Mouse (Mus musculus) liver, embryonic 14.5 days (tissue): ENCODE data around the gene Arfgef2. TPM values are rescaled to one million over a fixed set of nuclear protein-coding genes. Genes with fewer than 3 reads are reported as not detected.

Experiments
- ATAC-seq: fragments of 200-750 bp; cut with Nextera tagmentation; 2 replicates; pipeline ENCODE4 v1.8.0; 2017; ENCODE audit warnings: moderate number of reproducible peaks, mild to moderate bottlenecking, moderate library complexity; ENCODE audit not compliant: insufficient read depth
- DNase-seq, 3 experiments: peaks; one replicate each; pipeline ENCODE4 v3.0.0-alpha.2; 2012 to 2013; ENCODE audit warnings: low read depth in 3 of 3, low spot score in 3 of 3
- H3K27ac ChIP-seq: fragments of 300-500 bp; sonication (generic); 2 replicates; pipeline ENCODE4 v1.5.1; 2014; ENCODE audit warnings: moderate library complexity, mild to moderate bottlenecking, control low read depth, inconsistent platforms
- H3K27me3 ChIP-seq: fragments of 300-500 bp; sonication (generic); 2 replicates; pipeline ENCODE4 v1.6.1; 2014; ENCODE audit warnings: mild to moderate bottlenecking, low read length, moderate library complexity; ENCODE audit not compliant: control insufficient read depth, insufficient read depth
- H3K36me3 ChIP-seq: fragments of 300-500 bp; sonication (generic); replicated peaks from 2 replicates; pipeline ENCODE4 v1.6.1; 2014; ENCODE audit warnings: low read depth; ENCODE audit not compliant: control insufficient read depth, insufficient read depth
- H3K4me1 ChIP-seq, 2 experiments: fragments of 200-500 bp in 1 of 2; fragments of 300-500 bp in 1 of 2; sonication (generic) in 1 of 2; replicated peaks; 2 replicates each; pipeline ENCODE4 v1.6.1; 2012 to 2014; ENCODE audit warnings: antibody characterized with exemption in 1 of 2, inconsistent platforms in 1 of 2, low read length in 1 of 2; ENCODE audit not compliant: control insufficient read depth in 2 of 2, insufficient read depth in 2 of 2
- H3K4me2 ChIP-seq: fragments of 300-500 bp; sonication (generic); 2 replicates; pipeline ENCODE4 v1.6.1; 2014; ENCODE audit warnings: low read depth, mild to moderate bottlenecking, control low read depth, moderate library complexity
- H3K4me3 ChIP-seq, 2 experiments: fragments of 200-500 bp in 1 of 2; fragments of 300-500 bp in 1 of 2; sonication (generic) in 1 of 2; 2 replicates each; pipeline ENCODE4 v1.5.1; 2012 to 2014; ENCODE audit warnings: low read depth in 2 of 2, low read length in 2 of 2, mild to moderate bottlenecking in 2 of 2, control low read depth in 1 of 2, inconsistent platforms in 1 of 2, moderate library complexity in 1 of 2; ENCODE audit not compliant: insufficient read depth in 1 of 2
- H3K9ac ChIP-seq: fragments of 300-500 bp; sonication (generic); replicated peaks from 2 replicates; pipeline ENCODE4 v1.6.1; 2014; ENCODE audit warnings: mild to moderate bottlenecking, control low read depth, moderate library complexity
- H3K9me3 ChIP-seq: fragments of 300-500 bp; sonication (generic); 2 replicates; pipeline ENCODE4 v1.6.1; 2016; ENCODE audit warnings: low read length, mixed read lengths; ENCODE audit not compliant: control insufficient read depth
- CTCF ChIP-seq: IDR thresholded peaks from 2 replicates; pipeline ENCODE4 v1.5.1; 2016; ENCODE audit warnings: antibody characterized with exemption, low read depth, control low read depth
- EP300 ChIP-seq: IDR thresholded peaks from 2 replicates; pipeline ENCODE4 v1.6.1; 2016; ENCODE audit warnings: antibody characterized with exemption, low read depth
- WGBS: fragments of 180-500 bp; shearing (Covaris S2); extraction: QIAGEN DNeasy Blood & Tissue Kit; methylation state at CpG from one replicate; pipeline ENCODE4 v1.1.7; 2014; ENCODE audit not compliant: insufficient replicate concordance; 5-methylcytosine and 5-hydroxymethylcytosine counted together
- polyA plus RNA-seq, 2 experiments: library from polyadenylated mRNA; depleted of rRNA in 1 of 2; stranded (reverse) in 1 of 2; unstranded in 1 of 2; fragments of >200 nt; fragmentation: Nextera tagmentation in 1 of 2; extraction: Ambion mirVana in 1 of 2; gene quantifications; 2 replicates each; pipeline versions ENCODE4 v1.2.1 to v1.2.3; 2012 to 2014

The Arfgef2 gene
- polyA plus RNA-seq, 2 experiments: 4.8 to 5.5 TPM

DNA sequence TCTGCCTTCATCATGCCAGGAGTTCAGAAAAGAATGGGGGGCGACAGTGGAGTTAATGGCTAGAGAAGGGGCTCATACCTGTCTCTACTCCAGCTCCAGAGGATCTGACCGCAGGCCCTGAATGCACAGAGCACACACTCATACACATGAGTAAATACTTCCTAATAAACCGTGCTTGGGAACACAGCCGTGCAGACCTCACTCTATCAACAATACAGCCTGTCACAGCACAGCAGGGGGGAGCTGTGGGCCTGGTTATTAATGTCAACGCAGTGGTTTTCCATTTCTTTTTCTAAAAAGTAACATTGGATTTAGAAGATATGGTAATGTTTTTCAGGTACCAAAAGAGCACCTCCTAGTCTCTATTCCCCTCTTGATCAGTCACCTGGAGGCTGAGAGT lies 129.0 kb downstream of the Arfgef2 start:
- peaks cover 71% of the 10 kb centered on the region for H3K36me3 ChIP-seq
- H3K9ac ChIP-seq: no peak overlapping the region
- WGBS: 92% methylated on average over 5 of the region's 5 CpGs
- TF ChIP-seq EP300 (no peak), CTCF (no peak)
- no peak overlapping the region for H3K27ac ChIP-seq
- no peak for DNase-seq
- H3K4me3 ChIP-seq: no peak overlapping the region
- H3K27me3 ChIP-seq: no peaks in the 10 kb centered on the region
- no peaks in the 10 kb centered on the region for H3K9me3 ChIP-seq
- no peak overlapping the region for H3K4me2 ChIP-seq
- no peak for ATAC-seq
- no peaks in the 10 kb centered on the region for H3K4me1 ChIP-seq

DNA sequence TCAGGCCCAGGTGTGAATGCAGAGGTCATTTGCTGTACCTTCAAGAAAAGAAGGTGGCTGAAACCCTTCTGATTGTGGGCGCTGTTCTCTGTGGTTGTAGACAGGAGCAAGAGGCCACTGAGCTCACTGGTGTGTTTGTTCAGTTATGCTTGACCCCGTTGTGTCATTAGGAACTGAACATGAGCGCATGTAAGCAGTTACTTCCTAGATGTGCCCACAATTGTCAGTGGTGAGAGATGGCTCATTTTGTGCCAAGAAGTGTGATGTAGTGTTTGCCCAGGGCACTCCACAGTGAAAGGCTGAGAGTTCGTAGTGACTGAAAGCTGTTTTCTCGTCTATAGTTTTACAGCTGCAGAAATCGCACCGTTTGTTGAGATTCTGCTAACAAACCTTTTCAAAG lies 130.2 kb downstream of the Arfgef2 start:
- H3K4me2 ChIP-seq: no peak overlapping the region
- H3K36me3 ChIP-seq: peaks cover 70% of the 10 kb centered on the region
- no peak for DNase-seq
- ATAC-seq: no peak
- H3K27ac ChIP-seq: no peak overlapping the region
- no peaks in the 10 kb centered on the region for H3K4me1 ChIP-seq
- TF ChIP-seq EP300 (no peak), CTCF (no peak)
- no peak overlapping the region for H3K9ac ChIP-seq
- H3K9me3 ChIP-seq: no peaks in the 10 kb centered on the region
- no peak overlapping the region for H3K4me3 ChIP-seq
- WGBS: 90% methylated on average over 7 of the region's 7 CpGs
- H3K27me3 ChIP-seq: no peaks in the 10 kb centered on the region

DNA sequence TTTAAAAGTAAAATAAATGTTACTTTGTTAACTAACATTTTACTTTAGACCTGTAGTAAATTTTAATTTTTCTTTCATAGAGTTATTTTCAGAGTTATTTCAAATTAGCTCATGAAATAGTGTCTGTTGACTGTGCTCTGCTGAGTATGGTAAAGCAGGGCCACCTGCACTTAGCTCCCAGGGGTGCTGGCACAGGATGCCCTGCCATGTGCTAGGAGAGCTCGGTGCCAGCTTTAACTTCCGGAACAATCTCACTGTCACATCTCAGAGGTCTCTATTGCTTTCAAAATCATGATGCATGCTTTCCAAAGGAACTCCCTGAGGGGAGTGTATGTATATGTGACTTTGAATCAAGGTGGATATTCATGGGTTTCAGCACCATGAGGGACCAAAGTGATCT lies 130.8 kb downstream of the Arfgef2 start:
- TF ChIP-seq EP300 (no peak), CTCF (no peak)
- 86% methylated on average over 2 of the region's 2 CpGs for WGBS
- H3K27ac ChIP-seq: no peak overlapping the region
- no peak overlapping the region for H3K4me2 ChIP-seq
- ATAC-seq (no peak), DNase-seq (no peak)
- H3K4me1 ChIP-seq: no peaks in the 10 kb centered on the region
- H3K27me3 ChIP-seq: no peaks in the 10 kb centered on the region
- H3K36me3 ChIP-seq: peaks cover 70% of the 10 kb centered on the region
- no peaks in the 10 kb centered on the region for H3K9me3 ChIP-seq
- H3K4me3 ChIP-seq: no peak overlapping the region
- H3K9ac ChIP-seq: no peak overlapping the region

DNA sequence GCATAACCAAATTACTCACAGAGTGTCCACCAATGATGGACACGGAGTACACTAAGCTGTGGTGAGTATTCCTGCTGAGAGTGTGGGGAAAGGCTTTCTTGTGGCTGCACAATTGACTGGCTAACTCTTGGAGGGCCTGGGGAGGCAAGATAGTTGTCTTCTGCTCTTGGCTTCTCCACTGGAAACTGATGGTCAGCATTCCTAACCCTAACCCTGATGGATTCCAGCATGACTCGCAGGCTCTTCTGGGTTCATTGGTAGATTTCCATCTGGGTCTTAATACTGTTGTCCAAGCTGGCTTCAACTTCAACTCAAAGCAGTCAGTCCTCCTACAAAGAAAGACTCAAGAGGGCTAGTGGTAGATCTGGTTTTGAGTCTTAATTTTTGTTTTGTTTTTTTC lies 137.8 kb downstream of the Arfgef2 start:
- Histone ChIP-seq H3K9me3 (no peaks in the 10 kb centered on the region), H3K36me3 (peaks cover 90% of the 10 kb centered on the region), H3K4me3 (no peak overlapping the region), H3K4me1 (no peaks in the 10 kb centered on the region), H3K4me2 (no peak overlapping the region), H3K27ac (no peak overlapping the region), H3K9ac (no peak overlapping the region), H3K27me3 (no peaks in the 10 kb centered on the region)
- DNase-seq (no peak), ATAC-seq (no peak)
- 75% methylated on average over 2 of the region's 2 CpGs for WGBS
- TF ChIP-seq CTCF: no peak
- TF ChIP-seq EP300: no peak

DNA sequence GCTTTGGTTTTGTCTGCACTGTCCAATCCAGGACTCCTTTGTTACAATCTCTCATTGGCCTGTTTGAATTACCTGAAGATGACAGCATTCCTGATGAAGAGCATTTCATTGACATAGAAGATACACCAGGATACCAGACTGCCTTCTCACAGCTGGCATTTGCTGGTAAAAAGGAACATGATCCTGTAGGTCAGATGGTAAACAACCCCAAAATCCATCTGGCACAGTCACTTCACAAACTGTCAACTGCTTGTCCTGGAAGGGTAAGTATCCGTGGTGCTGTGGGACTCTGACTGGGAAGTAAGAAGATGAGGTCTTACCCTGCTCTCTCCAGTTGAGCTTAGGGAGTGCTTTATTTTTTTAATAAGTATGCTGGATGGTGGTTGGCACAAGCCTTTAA lies 139.0 kb downstream of the Arfgef2 start:
- TF ChIP-seq EP300 (no peak), CTCF (no peak)
- H3K4me3 ChIP-seq: no peak overlapping the region
- no peak overlapping the region for H3K4me2 ChIP-seq
- no peak overlapping the region for H3K27ac ChIP-seq
- ATAC-seq: no peak
- H3K9me3 ChIP-seq: no peaks in the 10 kb centered on the region
- WGBS: 65% methylated on average over 1 of the region's 1 CpGs
- no peaks in the 10 kb centered on the region for H3K27me3 ChIP-seq
- no peaks in the 10 kb centered on the region for H3K4me1 ChIP-seq
- H3K9ac ChIP-seq: no peak overlapping the region
- H3K36me3 ChIP-seq: peaks cover 91% of the 10 kb centered on the region
- no peak for DNase-seq

DNA sequence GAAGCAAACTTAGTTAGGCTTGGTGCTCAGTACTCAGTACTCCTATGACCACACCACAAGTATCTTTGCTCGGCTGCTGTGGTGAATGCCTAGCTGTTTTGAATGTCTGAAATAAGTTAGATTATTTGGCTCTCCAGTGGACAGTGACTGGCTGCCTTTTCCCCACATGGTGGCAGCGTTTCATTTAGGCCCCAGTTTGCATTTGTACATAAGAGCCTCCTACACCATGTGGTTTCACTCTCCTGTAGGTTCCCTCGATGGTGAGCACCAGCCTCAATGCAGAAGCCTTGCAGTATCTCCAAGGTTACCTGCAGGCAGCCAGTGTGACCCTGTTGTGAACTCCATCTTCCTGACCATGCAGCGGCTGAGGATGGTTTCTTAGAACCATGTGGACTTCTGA lies 140.1 kb downstream of the Arfgef2 start:
- no peaks in the 10 kb centered on the region for H3K9me3 ChIP-seq
- peaks cover 94% of the 10 kb centered on the region for H3K36me3 ChIP-seq
- ATAC-seq (no peak), DNase-seq (no peak)
- WGBS: 56% methylated on average over 4 of the region's 4 CpGs
- H3K9ac ChIP-seq: no peak overlapping the region
- H3K4me2 ChIP-seq: no peak overlapping the region
- H3K27me3 ChIP-seq: no peaks in the 10 kb centered on the region
- no peak for TF ChIP-seq EP300
- TF ChIP-seq CTCF: peak; percentile 46; the same call in 1 of the 2 replicates
- no peak overlapping the region for H3K4me3 ChIP-seq
- H3K4me1 ChIP-seq: no peaks in the 10 kb centered on the region
- no peak overlapping the region for H3K27ac ChIP-seq

Other genes with a start within 250 kb of the Arfgef2 start
- 10.0 and 11.2 TPM in 2 replicates for gene Prex1, start 91.8 kb upstream of the Arfgef2 start, polyA plus RNA-seq (2012; rRNA removed)
- 9.2 and 11.1 TPM in 2 replicates for gene Prex1, start 91.8 kb upstream of the Arfgef2 start, polyA plus RNA-seq (2014; fragmentation: Nextera tagmentation; extraction: Ambion mirVana)
- 2.4 TPM in 2 replicates for gene Trp53rkb, start 13.1 kb upstream of the Arfgef2 start, polyA plus RNA-seq (2012; rRNA removed)
- 3.3 TPM in 2 replicates for gene Trp53rkb, start 13.1 kb upstream of the Arfgef2 start, polyA plus RNA-seq (2014; fragmentation: Nextera tagmentation; extraction: Ambion mirVana)
- 25.2 and 33.9 TPM in 2 replicates for gene Cse1l, start 100.5 kb downstream of the Arfgef2 start, polyA plus RNA-seq (2012; rRNA removed)
- 63.9 and 68.7 TPM in 2 replicates for gene Cse1l, start 100.5 kb downstream of the Arfgef2 start, polyA plus RNA-seq (2014; fragmentation: Nextera tagmentation; extraction: Ambion mirVana)
- gene Stau1, start 190.7 kb downstream of the Arfgef2 start, polyA plus RNA-seq (2012; rRNA removed): 8.8 and 11.4 TPM in 2 replicates
- 15.6 and 17.9 TPM in 2 replicates for gene Stau1, start 190.7 kb downstream of the Arfgef2 start, polyA plus RNA-seq (2014; fragmentation: Nextera tagmentation; extraction: Ambion mirVana)
- gene Ddx27, start 209.6 kb downstream of the Arfgef2 start, polyA plus RNA-seq (2012; rRNA removed): 26.4 and 39.5 TPM in 2 replicates
- gene Ddx27, start 209.6 kb downstream of the Arfgef2 start, polyA plus RNA-seq (2014; fragmentation: Nextera tagmentation; extraction: Ambion mirVana): 26.5 and 30.2 TPM in 2 replicates